Mouse (Mus musculus): Measurements from ENCODE around the gene Sipa1l1.

DNA sequence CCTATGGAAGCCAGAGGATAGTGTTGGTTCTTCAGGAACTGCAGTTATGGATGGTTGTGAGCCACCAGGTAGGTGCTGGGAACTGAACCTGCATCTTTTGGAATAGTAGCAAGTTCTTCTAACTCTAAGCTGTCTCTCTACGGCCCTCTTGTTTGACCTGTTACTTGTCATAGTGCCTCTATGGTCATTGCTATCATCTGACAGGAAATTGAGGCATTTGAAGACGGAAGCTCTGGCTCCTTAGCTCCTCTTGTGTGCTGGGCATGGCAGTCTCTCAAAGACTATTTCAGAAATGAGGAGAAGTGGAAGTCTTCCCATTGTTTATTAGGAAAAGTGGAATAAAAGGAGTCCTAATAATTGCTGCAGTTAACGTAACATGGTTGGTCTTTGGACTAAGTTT lies 38.9 kb downstream of the Sipa1l1 start:
- TF ChIP-seq GATA1 (IDR thresholded peaks at IDR 0.05; ENCODE audit: borderline replicate concordance, low read length) (no peak), FLI1 (IDR thresholded peaks at IDR 0.05; ENCODE audit: low read length) (no peak)
